Mouse (Mus musculus): Measurements from ENCODE around the gene Cebpzos.

The Cebpzos gene

DNA sequence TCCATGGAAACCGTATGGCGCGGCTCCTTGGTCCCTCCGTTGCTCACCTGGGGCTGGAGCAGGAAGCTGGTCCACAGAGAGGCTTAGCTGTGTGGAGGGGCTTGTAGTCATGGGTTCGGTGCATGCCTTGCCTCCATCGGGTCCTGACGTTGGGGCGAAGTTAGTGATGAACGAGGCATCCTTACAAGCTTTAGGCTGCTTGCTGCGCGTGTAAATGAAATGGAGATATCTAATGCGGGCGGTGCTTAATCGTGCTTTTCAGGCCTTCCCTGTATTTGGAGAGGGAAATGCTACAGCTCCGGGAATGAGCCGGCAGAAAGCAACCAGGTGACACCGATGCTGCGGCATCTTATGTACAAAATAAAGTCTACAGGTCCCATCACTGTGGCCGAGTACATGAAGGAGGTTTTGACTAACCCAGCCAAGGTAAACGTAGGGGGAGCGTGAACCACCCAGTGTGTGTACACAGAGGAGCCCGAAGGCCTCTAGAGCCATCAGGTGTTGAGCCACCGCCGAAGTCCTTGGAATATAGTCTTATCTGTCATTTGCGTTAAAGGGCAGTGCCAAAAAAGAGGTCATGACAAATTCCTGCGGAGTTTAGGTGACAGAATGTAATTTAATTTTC lies 21.0 kb downstream of the Cebpzos start:
- DNase-seq (ENCODE audit: low spot score in 2 of 2), result no peak

DNA sequence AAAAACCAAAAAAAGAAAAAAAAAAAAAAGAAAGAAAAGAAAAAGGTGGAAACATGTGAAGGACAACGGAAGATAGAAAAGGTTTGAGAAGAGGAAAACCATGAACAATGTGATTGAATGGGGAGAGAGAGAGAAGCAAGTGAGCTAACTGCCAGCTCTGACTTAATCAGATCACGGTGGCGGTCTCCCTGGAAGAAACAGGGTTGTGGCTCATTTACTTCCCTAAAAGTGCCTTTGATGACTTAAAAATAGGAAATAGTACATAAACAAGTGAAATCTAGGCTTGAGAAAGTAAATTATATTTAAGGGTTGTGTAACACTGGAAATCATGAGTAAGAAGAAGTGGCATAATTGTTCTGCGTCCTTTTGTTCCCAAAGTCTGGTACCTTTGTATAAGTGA lies 22.6 kb downstream of the Cebpzos start:
- no peak for DNase-seq (ENCODE audit: low spot score in 2 of 2)

DNA sequence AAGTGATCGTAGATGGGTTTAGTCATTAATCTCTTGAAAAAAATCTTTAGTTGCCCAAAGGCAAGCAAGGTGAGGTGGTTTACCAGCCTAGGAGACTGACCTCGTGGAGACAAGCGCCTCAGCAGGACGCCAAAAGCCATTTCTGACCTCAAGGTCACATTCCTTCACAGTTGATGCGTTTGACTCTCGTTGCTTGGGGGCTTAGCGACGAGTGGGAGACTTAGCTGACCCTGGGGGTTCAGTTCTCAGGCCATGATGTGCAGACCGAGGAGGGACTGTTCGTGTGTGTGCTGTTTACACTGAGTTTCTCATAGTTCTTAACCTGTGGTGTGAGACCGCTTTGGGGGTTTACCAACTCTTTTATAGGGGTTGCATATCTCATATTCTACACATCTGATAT lies 26.3 kb downstream of the Cebpzos start:
- DNase-seq (ENCODE audit: low spot score in 2 of 2), result no peak

GRCm38 (mm10) chr17:78951225-78951624 lies 34.9 kb downstream of the Cebpzos start:
- DNase-seq (ENCODE audit: low spot score in 2 of 2), result no peak

DNA sequence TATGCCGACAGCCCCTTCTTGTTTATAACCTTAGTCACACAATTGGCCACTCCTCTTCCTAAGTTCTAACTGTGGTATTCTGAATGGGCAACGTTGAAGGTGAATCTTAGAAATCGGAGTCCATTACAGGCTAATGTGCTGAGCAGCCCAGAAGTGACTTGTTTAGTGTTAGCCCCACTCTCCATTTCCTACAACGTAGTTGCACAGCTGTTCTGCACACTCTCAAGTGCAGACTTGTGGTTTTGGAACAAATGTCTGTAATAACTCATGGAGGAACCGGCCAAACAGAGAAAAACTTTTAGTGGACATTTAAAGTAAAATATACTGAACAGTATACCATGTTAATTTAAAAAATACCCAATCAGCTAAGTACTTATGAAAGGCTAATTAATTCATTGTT lies 35.8 kb downstream of the Cebpzos start:
- no peak for DNase-seq (ENCODE audit: low spot score in 2 of 2)

DNA sequence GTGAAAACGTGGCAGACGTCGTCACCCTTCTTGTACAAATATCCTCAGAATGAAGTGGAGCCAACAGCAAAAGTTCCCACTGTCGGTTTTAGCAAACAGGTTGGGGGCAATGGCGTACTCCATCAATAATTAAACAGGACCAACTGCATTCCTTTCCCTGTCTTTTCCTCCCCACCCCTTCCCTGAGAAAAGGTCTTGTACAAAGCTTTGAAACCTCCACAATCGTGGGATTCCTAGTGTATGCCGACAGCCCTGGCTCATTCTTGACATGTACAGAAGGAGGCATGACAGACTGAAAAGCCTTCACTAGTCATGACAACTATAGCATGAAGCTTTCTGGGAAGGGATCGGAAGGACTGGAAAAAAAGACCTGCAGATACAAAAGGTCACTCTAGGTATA lies 36.9 kb downstream of the Cebpzos start:
- DNase-seq (ENCODE audit: low spot score in 2 of 2), result no peak

GRCm38 (mm10) chr17:78959473-78959872 lies 43.2 kb downstream of the Cebpzos start:
- DNase-seq (ENCODE audit: low spot score in 2 of 2), result no peak

DNA sequence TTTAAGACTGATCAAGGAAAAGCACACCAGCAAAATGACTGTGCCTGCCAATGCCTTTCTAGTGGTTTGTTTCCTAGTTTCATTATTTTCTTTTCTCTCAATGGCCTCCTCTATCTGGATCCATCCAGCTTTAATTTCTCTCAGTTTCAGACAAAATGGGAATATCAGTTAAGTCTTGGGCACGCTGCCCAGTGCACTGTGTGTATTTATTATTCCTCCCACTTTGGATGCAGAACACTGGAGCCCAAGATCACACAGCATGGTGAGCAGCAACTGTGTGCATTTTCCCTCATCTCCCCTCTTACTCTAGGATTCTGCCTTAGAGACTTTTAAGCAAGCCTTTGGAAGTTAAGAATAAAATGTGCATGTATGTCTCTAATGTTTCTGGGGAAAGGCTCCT lies 48.1 kb downstream of the Cebpzos start:
- DNase-seq (ENCODE audit: low spot score in 2 of 2), result no peak

GRCm38 (mm10) chr17:78966092-78966883 lies 50.0 kb downstream of the Cebpzos start:
- peak in 1 of 2 experiments; percentile 23 for DNase-seq (ENCODE audit: low spot score in 2 of 2)

GRCm38 (mm10) chr17:78968500-78968899 lies 52.2 kb downstream of the Cebpzos start:
- no peak for DNase-seq (ENCODE audit: low spot score in 2 of 2)

Measured in natural killer cell, adult 2 months (primary cell).